Mouse (Mus musculus) mammary gland, adult 2 months (tissue): ENCODE results near the gene Gm28870. TPM values are rescaled to one million over a fixed set of nuclear protein-coding genes. Genes with fewer than 3 reads are reported as not detected.

Experiments used
- polyA plus RNA-seq: library from polyadenylated mRNA; depleted of rRNA; stranded (reverse); fragments of >200 nt; gene quantifications from 2 replicates; pipeline ENCODE4 v1.2.3, GENCODE M21; 2012; ENCODE audit warnings: low replicate concordance; rRNA removed

Gene Gm28870
- polyA plus RNA-seq, result not detected in 2 replicates

DNA sequence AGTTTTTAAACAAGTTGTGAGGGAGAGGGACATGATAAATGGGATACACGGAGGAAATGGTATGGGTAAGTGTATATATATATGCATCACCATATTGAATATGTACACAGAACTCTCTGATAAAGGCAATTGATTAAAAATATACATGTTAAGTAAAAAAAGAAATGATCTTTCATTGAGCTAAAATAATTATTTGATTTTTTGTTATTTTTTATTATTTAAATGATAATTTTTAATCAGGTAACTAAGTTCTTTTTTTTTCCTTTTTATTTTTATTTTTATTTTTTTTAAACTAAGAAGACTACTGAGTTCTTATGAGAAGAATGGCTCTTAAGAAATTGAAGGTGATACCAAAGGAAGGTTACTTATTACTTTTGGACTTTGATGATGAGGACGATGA, at the start of gene Gm28870:
Gene Gm28870, plus strand, starts transcription at position 301 of the 400 bp plus-strand sequence.

